Mouse (Mus musculus) retina, adult 2 months (tissue): ENCODE measurements around the gene Abca1.
A peak's percentile ranks its signal among the peaks of the same experiment; 100 is the strongest.

ENCODE experiments used
- DNase-seq: peaks from one replicate; pipeline ENCODE4 v3.0.0-alpha.2; 2012; ENCODE audit warnings: low read depth, low spot score

Abca1 gene

DNA sequence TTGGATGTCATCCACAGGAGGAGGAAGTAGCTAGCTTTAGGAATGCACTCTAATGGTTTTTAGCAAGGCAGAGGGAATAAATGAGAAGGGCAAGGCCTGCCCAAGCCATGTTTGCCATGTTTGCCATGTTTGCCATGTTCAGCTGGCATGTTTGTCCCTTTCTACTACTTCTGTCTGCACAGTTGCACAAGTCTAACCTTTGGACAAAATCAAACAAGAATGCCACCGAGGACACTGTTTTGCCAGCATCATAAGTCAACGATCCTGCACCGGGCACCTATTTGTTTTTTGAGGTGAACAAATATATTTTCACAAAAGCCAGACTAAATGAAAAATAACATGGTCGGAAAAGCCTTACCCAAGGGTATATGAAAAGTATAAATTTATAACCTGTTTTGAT is 149.8 kb downstream of the Abca1 start:
- no peak for DNase-seq

DNA sequence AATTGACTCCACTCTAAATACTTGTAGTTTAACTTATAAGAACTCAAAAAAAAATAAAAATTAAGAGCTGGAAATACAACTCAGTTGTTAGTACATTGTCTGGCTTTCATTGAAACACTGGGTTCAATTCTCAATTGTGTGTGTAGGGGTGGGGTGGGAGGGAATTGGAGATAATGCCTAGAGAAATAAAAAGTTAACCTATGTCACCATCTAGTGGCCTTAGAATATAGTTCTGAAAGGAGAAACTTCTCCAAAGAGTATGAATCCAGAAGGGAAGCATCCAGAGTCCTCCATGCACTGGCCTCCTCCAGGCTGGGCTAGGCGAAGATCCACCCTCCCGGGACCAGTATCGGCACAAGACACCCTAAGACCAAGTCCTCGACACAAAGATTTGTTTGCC is 150.5 kb downstream of the Abca1 start:
- no peak for DNase-seq

DNA sequence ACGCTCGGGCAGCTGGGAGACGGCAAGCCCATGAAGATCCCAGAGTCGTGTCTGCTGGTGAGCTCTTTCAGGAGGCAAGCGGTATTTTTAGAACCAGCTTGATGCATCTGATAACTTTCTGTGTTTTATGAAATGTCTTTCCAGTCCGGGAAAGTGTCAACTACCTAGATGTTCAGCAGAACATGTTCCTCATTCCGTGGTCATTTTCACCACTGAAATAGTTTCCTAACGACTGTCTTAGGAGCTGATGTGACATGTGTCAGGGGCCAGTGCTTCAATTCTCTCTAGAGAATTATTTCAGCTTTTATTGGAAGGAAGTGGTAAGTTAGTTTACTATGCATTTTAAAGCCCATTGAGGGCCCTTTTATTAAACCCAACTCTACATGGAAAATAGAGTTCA is 159.5 kb downstream of the Abca1 start:
- no peak for DNase-seq

DNA sequence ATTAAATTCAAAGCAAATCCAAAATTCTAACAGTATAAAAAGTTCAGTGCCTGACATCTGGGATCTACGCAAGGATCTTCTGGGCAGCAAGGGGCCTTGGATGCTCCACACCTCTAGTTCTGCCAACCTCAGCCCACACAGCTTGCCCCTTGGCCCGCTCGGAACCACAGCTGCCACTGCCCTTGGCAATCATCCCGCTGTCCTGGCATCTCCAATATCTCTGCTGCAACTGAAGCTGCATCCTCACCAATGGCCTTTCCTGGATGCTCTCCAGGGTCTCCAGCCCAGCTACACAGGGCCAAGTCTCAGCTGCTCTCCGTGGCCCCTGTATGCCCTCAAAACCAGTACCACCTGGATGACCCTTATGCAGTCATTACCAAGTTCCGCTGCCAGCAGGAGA is 160.2 kb downstream of the Abca1 start:
- DNase-seq: no peak

DNA sequence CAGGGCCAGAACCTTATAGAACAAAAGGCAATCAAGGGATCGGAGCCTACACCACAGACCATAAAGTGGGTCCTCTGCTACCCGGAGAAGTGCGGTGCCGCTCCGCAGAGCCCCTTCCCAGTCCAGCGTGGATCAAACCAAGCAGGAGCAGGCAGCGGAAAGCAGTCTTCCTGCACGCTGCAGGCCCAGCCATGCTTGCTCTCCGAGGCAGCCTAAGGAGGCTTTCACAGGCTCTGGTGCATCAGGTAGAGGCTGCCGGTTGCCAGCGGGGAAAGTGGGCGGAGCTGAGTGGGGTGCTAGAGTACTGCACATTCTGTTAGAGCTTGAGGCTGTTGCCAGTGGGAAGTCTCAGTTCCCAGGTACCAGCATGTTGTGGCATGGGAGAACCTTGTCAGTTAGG is 170.4 kb downstream of the Abca1 start, which contains the start of gene Nipsnap3a:
Gene Nipsnap3a (plus strand): TSS at position 25 of the 400 bp plus-strand sequence.
- no peak for DNase-seq

DNA sequence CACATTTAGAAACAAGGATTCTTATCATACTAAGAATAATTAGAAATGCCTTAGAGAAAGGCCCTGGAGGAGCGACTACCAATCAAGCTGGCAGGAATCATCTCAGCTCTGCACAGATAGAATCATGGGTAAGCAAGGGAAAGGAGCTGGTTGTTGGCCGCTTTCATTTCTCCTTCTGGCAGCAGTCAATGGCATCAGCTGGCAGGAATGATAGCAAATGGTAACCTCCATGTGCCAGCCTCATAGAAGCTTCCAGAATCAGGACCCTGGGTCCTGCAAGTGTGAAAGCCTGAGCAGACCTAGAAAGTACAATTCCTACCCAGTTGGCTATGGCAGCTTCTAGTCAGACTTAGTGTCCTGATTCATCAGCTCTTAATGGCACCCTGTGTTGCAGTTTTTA is 173.4 kb downstream of the Abca1 start:
- no peak for DNase-seq

DNA sequence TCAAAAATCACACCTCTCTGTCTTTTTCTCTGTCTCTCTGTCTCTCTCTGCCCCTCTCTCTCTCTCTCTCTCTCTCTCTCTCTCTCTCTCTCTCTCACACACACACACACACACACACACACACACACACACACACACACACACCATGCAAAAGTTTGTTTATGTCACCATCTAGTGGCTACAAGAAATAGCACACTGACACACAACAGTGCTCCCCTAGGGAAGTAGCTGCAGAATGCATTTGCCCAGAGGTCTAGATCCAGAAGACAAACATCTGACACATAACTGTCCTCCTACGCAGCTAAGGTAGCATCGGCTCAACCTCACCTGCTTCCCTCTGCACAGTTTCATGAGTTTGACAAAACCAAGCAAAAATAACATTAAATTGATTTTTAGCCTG is 174.5 kb downstream of the Abca1 start:
- peak; percentile 9 for DNase-seq
